Mouse (Mus musculus): ENCODE measurements at regions not wholly inside any gene's neighbourhood (a gene's known extent, or its start where the extent isn't known, plus 50 kb on each side); places are given as distances from the start of the nearest gene placed in this dataset.

- no peak for ATAC-seq (ENCODE audit: insufficient read depth, low read depth)
- H3K9me3 ChIP-seq (replicated peaks; ENCODE audit: control insufficient read depth, low read length), result no peaks in the 10 kb centered on the region
- no peaks in the 10 kb centered on the region for H3K36me3 ChIP-seq (replicated peaks; ENCODE audit: control insufficient read depth, insufficient read depth, low read length)
- no peaks in the 10 kb centered on the region for H3K27me3 ChIP-seq (ENCODE audit: control insufficient read depth, insufficient read depth, low read length)
- H3K27ac ChIP-seq (ENCODE audit: low read depth), result no peak overlapping the region
- H3K4me2 ChIP-seq (ENCODE audit: low read depth, low read length), result no peak overlapping the region
- 84% methylated on average over 4 of the region's 4 CpGs for WGBS
- no peak for DNase-seq (ENCODE audit: low spot score)
- TF ChIP-seq CTCF (IDR thresholded peaks at IDR 0.05; ENCODE audit: low read depth), result no peak
- no peak for TF ChIP-seq EP300 (IDR thresholded peaks at IDR 0.05; ENCODE audit: low read depth)
- no peaks in the 10 kb centered on the region; the same call in 1 of the 2 replicates for H3K4me1 ChIP-seq (ENCODE audit: control insufficient read depth, insufficient read depth)
- no peak overlapping the region for H3K4me3 ChIP-seq (ENCODE audit: low read depth, low read length)
- no peak overlapping the region for H3K9ac ChIP-seq (replicated peaks; ENCODE audit: low read depth, low read length)
These were observed 59.9 kb upstream of the S1pr1 start for GRCm38 (mm10) chr3:115774723-115775122.

GRCm38 (mm10) chr3:115779144-115779890, 64.4 kb upstream of the S1pr1 start:
- DNase-seq (ENCODE audit: low spot score) (no peak), ATAC-seq (ENCODE audit: insufficient read depth, low read depth) (no peak)
- peak overlapping the region; percentile 31; the same call in 1 of the 2 replicates for H3K27ac ChIP-seq (ENCODE audit: low read depth)
- 0 out of 2 replicates have a peak overlapping the region, but pooled peaks have one; percentile 15 for H3K9ac ChIP-seq (replicated peaks; ENCODE audit: low read depth, low read length)
- H3K4me2 ChIP-seq (ENCODE audit: low read depth, low read length), result no peak overlapping the region
- TF ChIP-seq CTCF (IDR thresholded peaks at IDR 0.05; ENCODE audit: low read depth), result no peak
- no peak for TF ChIP-seq EP300 (IDR thresholded peaks at IDR 0.05; ENCODE audit: low read depth)
- no peaks in the 10 kb centered on the region; the same call in 1 of the 2 replicates for H3K4me1 ChIP-seq (ENCODE audit: control insufficient read depth, insufficient read depth)
- H3K36me3 ChIP-seq (replicated peaks; ENCODE audit: control insufficient read depth, insufficient read depth, low read length), result no peaks in the 10 kb centered on the region
- no peaks in the 10 kb centered on the region for H3K9me3 ChIP-seq (replicated peaks; ENCODE audit: control insufficient read depth, low read length)
- no peaks in the 10 kb centered on the region for H3K27me3 ChIP-seq (ENCODE audit: control insufficient read depth, insufficient read depth, low read length)
- no peak overlapping the region for H3K4me3 ChIP-seq (ENCODE audit: low read depth, low read length)
- 84% methylated on average over 10 of the region's 10 CpGs for WGBS

- Histone ChIP-seq H3K9me3 (replicated peaks; ENCODE audit: control insufficient read depth, low read length) (no peaks in the 10 kb centered on the region), H3K4me3 (ENCODE audit: low read depth, low read length) (no peak overlapping the region), H3K4me1 (ENCODE audit: control insufficient read depth, insufficient read depth) (no peaks in the 10 kb centered on the region; the same call in 1 of the 2 replicates), H3K9ac (replicated peaks; ENCODE audit: low read depth, low read length) (no peak overlapping the region), H3K27me3 (ENCODE audit: control insufficient read depth, insufficient read depth, low read length) (no peaks in the 10 kb centered on the region), H3K4me2 (ENCODE audit: low read depth, low read length) (no peak overlapping the region), H3K27ac (ENCODE audit: low read depth) (peak overlapping the region; percentile 31; the same call in 1 of the 2 replicates), H3K36me3 (replicated peaks; ENCODE audit: control insufficient read depth, insufficient read depth, low read length) (no peaks in the 10 kb centered on the region)
- DNase-seq (ENCODE audit: low spot score) (no peak), ATAC-seq (ENCODE audit: insufficient read depth, low read depth) (no peak)
- WGBS, result 74% methylated on average over 5 of the region's 5 CpGs
- TF ChIP-seq EP300 (IDR thresholded peaks at IDR 0.05; ENCODE audit: low read depth) (no peak), CTCF (IDR thresholded peaks at IDR 0.05; ENCODE audit: low read depth) (no peak)
These were observed 65.0 kb upstream of the S1pr1 start for GRCm38 (mm10) chr3:115779906-115780305.

- Histone ChIP-seq H3K27ac (ENCODE audit: low read depth) (peak overlapping the region; percentile 4; the same call in 1 of the 2 replicates), H3K4me2 (ENCODE audit: low read depth, low read length) (no peak overlapping the region), H3K4me3 (ENCODE audit: low read depth, low read length) (no peak overlapping the region), H3K9ac (replicated peaks; ENCODE audit: low read depth, low read length) (no peak overlapping the region), H3K4me1 (ENCODE audit: control insufficient read depth, insufficient read depth) (no peaks in the 10 kb centered on the region), H3K9me3 (replicated peaks; ENCODE audit: control insufficient read depth, low read length) (no peaks in the 10 kb centered on the region), H3K36me3 (replicated peaks; ENCODE audit: control insufficient read depth, insufficient read depth, low read length) (no peaks in the 10 kb centered on the region), H3K27me3 (ENCODE audit: control insufficient read depth, insufficient read depth, low read length) (no peaks in the 10 kb centered on the region)
- TF ChIP-seq CTCF (IDR thresholded peaks at IDR 0.05; ENCODE audit: low read depth), result no peak
- no peak for TF ChIP-seq EP300 (IDR thresholded peaks at IDR 0.05; ENCODE audit: low read depth)
- no peak for DNase-seq (ENCODE audit: low spot score)
- ATAC-seq (ENCODE audit: insufficient read depth, low read depth), result no peak
These were observed 67.9 kb upstream of the S1pr1 start for GRCm38 (mm10) chr3:115782726-115783125.

- DNase-seq (ENCODE audit: low spot score) (no peak), ATAC-seq (ENCODE audit: insufficient read depth, low read depth) (no peak)
- TF ChIP-seq EP300 (IDR thresholded peaks at IDR 0.05; ENCODE audit: low read depth) (no peak), CTCF (IDR thresholded peaks at IDR 0.05; ENCODE audit: low read depth) (no peak)
- Histone ChIP-seq H3K9me3 (replicated peaks; ENCODE audit: control insufficient read depth, low read length) (no peaks in the 10 kb centered on the region), H3K4me2 (ENCODE audit: low read depth, low read length) (no peak overlapping the region), H3K27me3 (ENCODE audit: control insufficient read depth, insufficient read depth, low read length) (no peaks in the 10 kb centered on the region), H3K9ac (replicated peaks; ENCODE audit: low read depth, low read length) (no peak overlapping the region), H3K36me3 (replicated peaks; ENCODE audit: control insufficient read depth, insufficient read depth, low read length) (no peaks in the 10 kb centered on the region), H3K27ac (ENCODE audit: low read depth) (no peak overlapping the region), H3K4me3 (ENCODE audit: low read depth, low read length) (no peak overlapping the region), H3K4me1 (ENCODE audit: control insufficient read depth, insufficient read depth) (no peaks in the 10 kb centered on the region)
- WGBS, result 69% methylated on average over 1 of the region's 1 CpGs
These were observed 72.5 kb upstream of the S1pr1 start for GRCm38 (mm10) chr3:115787360-115787759.

- no peak for TF ChIP-seq CTCF (IDR thresholded peaks at IDR 0.05; ENCODE audit: low read depth)
- TF ChIP-seq EP300 (IDR thresholded peaks at IDR 0.05; ENCODE audit: low read depth), result no peak
- no peak overlapping the region for H3K9ac ChIP-seq (replicated peaks; ENCODE audit: low read depth, low read length)
- no peaks in the 10 kb centered on the region for H3K36me3 ChIP-seq (replicated peaks; ENCODE audit: control insufficient read depth, insufficient read depth, low read length)
- no peak overlapping the region for H3K27ac ChIP-seq (ENCODE audit: low read depth)
- no peak overlapping the region for H3K4me3 ChIP-seq (ENCODE audit: low read depth, low read length)
- H3K4me1 ChIP-seq (ENCODE audit: control insufficient read depth, insufficient read depth), result peaks cover 4% of the 10 kb centered on the region; the same call in 1 of the 2 replicates
- ATAC-seq (ENCODE audit: insufficient read depth, low read depth) (no peak), DNase-seq (ENCODE audit: low spot score) (no peak)
- 62% methylated on average over 3 of the region's 3 CpGs for WGBS
- no peaks in the 10 kb centered on the region for H3K9me3 ChIP-seq (replicated peaks; ENCODE audit: control insufficient read depth, low read length)
- no peak overlapping the region for H3K4me2 ChIP-seq (ENCODE audit: low read depth, low read length)
- no peaks in the 10 kb centered on the region for H3K27me3 ChIP-seq (ENCODE audit: control insufficient read depth, insufficient read depth, low read length)
These were observed 73.7 kb upstream of the S1pr1 start for GRCm38 (mm10) chr3:115788525-115788924.

Measured in heart, postnatal 0 days (tissue).